Mouse (Mus musculus) right cerebral cortex, postnatal 10 days (tissue): ENCODE measurements around the gene Gm49366.
"Not testable (repeated sequence)": the region's sequence is repeated elsewhere in the genome, so short reads cannot be mapped to it uniquely, and the experiment has no call there.

Experiments used
- DNase-seq, 2 experiments: peaks; one replicate each; pipeline ENCODE4 v3.0.0; 2021; ENCODE audit warnings: low spot score in 2 of 2

The Gm49366 gene

DNA sequence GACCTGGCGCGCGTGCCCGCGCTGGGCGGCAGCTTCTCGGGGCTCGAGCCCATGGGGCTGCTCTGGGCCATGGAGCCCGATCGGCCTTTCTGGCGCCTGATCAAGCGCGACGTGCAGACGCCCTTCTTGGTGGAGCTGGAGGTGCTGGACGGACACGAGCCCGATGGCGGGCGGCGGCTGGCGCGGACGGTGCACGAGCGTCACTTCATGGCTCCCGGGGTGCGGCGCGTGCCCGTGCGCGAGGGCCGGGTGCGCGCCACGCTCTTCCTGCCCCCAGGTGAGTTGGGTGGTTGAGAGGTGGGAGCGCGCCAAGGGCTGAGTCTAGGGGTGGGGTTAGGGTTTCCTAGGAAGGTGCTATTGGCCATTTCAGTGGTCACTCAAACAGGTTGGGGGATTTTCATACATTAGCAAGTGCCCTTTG, at the start of gene Gm49366:
Gene Gm49366, plus strand, starts transcription at position 245 of the 421 bp plus-strand sequence.
- peak; percentile 35 to 38 for DNase-seq

DNA sequence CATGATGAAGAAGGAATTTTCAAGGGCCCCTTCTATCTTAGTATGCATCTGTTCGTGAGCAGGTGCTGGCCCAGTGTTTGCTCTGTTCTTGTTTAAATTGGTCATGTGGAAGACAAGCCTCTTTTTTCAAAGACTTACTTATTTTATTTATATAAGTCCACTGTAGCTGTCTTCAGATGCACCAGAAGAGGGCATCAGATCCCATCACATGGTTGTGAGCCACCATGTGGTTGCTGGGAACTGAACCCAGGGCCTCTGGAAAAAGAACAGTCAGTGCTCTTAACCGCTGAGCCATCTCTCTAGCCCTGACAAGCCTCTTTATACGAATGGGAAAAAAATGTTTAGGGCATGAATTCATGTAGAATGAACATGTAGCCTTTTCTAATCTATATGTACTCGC, 49.4 kb upstream of the Gm49366 start:
- DNase-seq = no peak

DNA sequence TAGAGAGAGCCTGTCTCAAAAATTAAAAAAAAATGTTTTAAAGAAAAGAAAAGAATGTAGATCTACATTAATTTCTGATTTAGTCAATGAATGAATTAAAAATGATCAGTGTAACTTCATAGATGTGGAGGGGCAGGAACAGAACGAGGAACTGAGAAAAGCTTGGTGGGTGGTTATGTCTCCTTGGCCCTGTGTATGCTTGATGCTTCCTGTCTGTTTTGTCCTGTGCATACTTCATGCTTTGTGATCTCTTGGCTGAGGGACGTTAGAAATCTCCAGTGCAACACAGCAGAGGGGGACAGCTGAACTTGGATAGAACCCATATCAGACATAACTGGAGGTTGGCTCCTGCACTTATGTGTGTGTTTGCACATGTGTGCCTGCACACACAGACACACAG, 41.5 kb upstream of the Gm49366 start:
- no peak for DNase-seq

DNA sequence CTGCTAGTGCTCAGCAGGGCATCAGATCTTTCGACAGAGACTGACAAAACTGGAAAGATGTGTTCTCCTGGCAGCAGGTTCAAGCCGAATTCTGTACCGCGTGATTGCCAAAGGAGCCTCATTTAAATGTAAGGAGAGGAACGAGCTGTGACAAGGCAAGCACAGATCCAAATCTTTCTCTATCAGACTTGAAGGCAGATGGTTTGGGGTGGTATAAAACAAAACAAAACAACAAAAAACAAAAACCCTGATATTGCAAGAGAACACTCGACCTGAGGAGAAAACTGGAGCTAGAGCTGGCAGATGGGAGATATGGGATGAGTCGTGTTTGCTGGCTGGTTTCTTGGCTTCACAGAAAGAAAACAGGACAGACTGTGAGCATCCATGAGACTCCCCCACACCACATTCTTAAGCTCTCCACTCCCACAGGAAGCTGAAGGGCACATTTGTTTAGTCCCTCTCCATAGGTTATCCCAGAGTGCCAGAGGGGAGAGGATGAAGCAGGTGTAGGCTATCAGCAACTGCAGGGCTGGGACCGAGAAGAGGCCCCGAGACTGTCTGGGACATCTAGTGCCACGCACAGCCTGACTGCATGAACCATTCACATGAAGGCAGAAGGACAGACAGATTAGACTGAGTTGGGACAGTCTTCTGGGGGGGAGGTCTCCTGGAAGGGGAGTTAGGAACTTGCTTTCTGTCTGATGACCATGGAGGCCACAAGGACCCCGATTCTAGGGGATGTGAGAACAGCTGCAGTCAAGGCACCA, 40.2 kb upstream of the Gm49366 start:
- no peak for DNase-seq

DNA sequence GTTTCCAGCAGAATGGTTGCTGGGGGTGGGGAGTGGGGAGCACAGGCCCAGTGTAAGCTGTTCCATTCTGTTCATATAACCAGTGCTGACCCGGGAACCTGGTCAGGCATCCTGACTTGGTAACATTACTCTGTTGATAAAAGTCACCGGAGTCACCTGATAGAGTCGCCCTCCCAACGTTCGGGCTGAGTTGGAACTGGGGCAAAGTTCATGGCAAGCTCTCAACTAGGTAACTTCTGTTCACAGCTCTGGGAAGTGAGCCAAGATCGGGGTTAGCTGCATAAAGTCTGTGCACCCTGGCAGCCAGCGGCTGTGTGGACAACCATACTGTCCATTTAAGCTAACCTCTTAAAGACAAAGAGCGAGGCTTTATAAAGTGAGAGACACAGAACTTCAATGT, 39.5 kb upstream of the Gm49366 start:
- DNase-seq = peak in 1 of 2 experiments; percentile 37

DNA sequence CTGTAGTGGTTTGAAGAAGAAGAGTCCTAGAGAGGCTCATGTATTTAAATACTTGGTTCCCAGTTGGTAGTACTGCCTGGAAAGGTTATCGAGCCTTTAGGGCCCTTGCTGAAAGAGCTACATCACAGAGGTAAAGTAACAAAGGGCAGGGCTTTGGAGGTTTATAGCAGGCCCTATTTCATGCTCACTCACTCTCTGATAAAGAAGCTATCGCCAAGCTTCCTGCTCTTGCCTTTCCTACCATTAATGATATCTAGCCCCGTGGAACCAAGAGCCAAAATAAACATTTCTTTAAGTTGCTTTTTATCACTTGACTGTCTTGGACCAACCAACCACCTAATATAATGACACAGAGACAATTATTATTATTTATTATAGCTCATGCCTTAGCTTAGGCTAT, 38.3 kb upstream of the Gm49366 start:
- no peak for DNase-seq

DNA sequence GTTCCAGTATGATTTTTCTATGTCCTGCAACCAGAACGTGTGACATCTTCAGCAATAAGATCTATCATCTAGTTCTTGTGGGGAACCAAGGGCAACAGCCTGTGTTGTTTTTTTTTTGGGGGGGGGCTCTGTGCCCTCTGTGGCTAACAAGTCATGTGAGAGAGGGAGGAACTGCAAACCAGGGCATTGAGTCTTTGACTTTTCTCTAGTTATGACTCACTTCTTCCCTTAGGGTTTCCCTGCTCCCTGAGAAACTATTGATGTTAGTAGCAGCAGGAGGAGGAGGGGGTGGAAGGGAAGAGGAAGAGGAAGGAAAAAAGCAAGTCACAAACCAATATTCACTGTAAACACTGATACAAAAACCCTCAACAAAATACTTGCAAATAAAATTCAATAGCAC, 34.9 kb upstream of the Gm49366 start:
- no peak for DNase-seq

DNA sequence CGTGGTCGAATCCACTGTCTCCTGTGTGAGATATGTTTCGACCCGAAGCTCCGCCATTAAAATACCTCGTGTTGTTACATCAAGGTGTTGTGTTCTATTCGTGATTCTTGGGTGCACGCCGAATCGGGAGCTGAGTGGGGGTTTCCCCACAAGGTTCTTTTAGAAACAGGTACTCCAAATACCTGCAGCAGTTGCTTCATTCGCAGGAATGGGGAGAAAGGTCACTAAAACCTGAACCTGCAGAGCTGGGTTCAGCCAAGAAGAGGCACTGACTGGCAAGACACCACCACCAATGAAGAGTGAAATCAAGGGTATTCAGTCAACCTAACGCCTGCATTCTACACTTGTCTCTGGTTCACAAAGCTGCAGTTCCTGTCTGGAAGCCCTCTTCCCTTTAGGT, 30.5 kb upstream of the Gm49366 start:
- DNase-seq = no peak

DNA sequence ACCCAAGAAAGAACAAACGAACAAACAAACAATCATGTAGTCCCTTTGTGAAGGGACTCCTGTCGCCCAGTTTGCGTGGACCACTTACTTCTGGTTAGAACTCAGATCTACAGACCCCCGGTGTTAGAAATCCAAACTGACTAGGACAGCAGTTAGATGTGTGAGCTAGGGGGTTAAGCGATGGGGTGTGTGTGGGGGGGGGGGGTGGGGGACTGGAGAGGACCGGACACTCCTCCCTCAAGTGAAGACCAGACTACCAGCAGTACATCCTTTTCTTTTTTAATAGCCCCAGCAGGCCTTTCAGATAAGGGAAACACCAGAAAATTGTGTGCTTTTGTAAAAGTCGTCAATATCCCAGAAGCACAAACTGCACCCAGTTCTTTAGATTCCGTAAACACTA, 30.0 kb upstream of the Gm49366 start:
- DNase-seq = no peak

DNA sequence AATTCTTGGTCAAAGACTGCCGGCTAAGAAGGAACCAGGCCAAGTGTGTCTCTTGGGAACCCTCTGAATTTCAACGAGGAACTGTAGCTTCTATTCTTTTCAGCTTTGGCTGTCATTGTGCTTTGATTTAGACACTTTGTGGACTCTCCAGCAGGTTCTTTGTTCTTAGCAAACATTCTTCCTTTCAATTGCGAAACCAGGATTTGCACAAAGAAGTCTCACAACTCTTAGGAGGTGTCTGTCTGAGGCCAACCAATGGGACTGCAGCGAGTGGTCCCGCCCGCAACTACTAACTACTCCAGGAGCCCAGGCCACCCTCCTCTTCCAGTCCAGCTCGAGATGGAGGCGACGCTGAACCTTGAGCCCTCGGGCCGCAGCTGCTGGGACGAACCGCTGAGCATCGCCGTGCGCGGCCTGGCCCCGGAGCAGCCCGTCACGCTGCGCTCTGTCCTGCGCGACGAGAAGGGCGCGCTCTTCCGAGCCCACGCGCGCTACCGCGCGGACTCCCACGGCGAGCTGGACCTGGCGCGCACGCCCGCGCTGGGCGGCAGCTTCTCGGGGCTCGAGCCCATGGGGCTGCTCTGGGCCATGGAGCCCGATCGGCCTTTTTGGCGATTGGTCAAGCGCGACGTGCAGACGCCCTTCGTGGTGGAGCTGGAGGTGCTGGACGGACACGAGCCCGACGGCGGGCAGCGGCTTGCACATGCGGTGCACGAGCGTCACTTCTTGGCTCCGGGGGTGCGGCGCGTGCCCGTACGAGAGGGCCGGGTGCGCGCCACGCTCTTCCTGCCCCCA, 29.4 kb upstream of the Gm49366 start, which contains the start of gene Acot1:
Gene Acot1, plus strand, starts transcription at position 320 of the 795 bp plus-strand sequence.
- DNase-seq = peak; percentile 78 to 85

DNA sequence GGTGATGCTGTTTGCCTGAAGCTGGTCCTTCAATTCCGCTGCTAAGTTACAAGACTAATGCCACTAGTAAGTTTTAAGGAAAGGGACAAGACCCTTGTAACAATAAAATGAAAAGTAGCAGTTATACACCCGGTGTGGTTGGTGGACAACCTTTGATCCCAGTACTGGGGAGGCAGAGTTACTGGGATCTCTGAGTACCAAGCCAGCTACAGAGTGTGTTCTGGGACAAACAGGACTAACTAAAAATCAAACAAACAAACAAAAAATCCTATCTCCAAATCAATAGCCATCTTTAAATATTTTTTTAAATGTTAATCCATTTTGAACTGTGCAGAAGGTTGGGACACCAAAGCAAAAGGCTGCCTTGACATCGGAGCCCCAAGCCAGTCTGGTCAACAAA, 28.5 kb upstream of the Gm49366 start:
- no peak for DNase-seq

DNA sequence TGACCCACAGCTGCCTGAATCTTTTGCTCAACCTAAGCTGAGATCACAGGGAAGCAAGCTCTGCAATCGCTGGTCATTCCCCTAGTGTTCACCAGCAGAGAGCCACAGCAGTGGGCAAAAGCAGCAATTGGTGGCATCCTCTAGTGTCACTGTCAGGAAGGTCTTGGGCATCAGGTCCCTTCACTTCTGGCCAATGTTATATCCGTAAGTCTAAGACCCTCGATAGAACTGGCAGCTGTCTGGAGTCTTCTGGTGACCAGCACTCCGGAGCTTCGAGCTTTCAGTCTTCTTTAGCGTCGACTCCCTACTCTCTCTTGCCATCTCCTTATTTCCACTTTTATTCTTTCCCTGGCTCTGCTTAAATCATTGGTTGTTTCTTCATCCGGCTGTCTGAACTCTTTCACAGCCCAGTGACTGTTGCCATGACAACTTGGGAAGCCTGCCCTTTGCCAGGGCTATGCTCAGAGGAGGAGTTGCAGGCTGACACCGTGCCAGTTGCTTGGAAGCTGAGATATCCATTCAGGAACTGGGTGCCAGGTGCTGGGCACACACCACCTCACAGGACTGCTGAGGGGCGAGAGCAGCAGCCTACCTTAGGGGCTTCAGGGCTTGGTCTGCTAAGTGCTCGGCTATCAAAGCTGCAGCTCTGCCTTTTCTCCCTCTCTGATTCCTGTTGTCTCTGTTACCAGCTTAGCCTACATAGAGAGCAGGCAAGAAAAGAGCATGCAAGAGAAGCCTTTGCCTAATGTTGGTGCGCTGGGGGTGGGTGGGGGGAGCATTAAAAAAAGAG, 27.3 kb upstream of the Gm49366 start:
- peak; percentile 89 to 91 for DNase-seq

DNA sequence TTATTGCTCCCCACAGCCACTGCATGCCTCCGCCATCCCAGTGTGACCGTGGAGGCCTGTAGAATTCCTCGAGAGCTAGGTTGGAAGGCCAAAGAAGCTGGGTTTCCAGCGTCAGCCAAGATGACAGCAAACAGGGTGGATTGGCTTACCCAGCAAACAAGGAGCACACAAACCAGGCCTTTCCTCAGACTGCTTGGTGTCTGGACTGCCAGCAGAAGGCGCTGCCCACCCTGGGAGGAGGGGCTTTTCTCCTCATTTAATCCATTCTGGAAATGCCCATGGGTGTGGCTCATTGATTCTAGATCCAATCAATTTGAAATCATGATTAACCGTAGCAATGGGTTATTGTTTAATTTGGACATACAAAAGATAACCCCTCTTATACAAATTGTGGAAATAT, 25.6 kb upstream of the Gm49366 start:
- no peak for DNase-seq

DNA sequence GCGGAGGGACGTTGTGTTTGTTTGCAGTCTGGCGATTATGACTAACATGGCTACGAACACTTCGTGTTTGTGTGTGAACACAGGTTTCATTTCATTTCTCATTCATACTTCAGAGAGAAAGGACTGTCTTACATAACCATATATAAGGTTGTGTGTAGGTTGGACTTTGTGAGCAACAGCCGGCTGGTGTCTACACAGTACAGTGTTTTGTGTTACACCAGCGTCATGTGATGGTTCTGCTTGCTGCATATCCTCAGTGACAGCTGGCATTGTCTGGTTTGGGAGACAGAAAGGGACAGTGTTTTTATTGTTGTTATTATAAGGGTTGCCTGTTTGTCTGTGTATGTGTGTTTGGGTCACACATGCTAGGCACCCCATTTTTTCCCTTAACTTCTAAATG, 25.0 kb upstream of the Gm49366 start:
- no peak for DNase-seq

DNA sequence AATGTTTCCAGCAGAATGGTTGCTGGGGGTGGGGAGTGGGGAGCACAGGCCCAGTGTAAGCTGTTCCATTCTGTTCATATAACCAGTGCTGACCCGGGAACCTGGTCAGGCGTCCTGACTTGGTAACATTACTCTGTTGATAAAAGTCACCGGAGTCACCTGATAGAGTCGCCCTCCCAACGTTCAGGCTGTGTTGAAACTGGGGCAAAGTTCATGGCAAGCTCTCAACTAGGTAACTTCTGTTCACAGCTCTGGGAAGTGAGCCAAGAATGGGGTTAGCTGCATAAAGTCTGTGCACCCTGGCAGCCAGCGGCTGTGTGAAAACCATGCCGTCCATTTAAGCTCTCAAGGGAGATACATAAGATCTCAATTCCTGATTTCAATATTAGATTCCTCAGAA, 18.2 kb upstream of the Gm49366 start:
- peak; percentile 50 to 51 for DNase-seq

DNA sequence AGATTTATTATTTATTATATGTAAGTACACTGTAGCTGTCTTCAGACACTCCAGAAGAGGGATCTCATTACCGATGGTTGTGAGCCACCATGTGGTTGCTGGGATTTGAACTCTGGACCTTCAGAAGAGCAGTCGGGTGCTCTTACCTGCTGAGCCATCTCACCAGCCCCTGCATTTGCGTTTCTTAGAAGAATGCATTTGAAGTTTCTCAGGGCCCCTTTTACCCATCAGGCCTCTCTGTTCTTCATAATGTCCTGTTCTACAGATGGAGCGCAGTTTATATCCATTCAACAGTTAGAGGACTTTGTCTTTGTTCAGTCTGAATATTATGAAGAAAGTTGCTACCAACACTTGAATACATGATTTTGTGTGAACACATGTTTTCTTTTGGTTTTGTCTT, 16.5 kb upstream of the Gm49366 start:
- DNase-seq = not testable (repeated sequence)

DNA sequence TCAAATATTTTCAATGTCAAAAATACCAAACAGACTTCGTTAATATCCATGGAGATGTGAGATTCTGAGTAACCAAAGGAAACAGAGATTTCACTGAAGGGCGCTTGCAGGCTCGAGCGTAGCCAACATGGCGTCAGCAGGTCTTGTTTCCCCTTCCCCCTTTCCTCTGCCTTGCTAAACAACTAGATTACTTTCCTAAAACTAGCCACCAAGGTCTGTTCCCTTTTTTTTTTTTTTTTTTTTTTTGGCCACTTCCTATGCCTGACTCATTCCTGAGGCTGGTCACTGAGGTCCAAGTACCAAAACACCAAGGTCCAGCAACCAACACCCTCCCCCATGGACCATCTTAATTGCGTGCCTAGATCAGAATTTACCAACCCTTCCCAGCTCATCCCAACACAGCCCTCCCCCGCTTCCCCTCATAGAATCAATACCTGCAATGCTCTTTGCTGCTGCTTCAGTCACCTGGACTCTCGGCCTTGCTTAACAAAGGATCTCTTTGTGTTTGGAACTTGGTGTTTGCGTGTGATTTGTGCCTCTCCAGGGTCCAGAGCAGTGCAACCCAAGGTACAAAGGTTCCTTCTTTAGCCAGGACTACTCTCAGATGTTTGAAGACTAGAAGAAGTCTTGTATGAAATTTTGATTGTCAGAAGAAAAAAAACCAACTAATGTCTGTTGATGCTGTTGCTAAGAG, 15.5 kb upstream of the Gm49366 start:
- DNase-seq = no peak

DNA sequence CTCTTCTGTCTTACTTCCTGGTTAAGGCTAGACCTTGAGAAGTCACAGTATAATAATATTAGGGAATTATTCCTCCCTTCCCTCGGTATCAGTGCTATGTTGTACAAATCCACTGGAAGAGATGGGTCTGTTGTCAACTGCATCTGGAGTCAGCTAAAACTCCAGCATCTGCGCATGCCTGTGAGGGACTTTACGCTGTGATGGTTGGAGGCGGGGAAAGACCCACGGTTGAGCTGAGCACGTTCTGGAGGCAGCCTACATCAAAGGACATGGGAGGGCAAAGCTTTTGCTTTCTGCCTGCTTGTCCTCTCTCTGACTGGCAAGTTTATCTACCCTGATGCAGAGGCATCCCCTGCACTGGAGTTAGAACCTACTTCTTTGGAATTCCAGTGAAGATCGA, 12.8 kb upstream of the Gm49366 start:
- DNase-seq = no peak

DNA sequence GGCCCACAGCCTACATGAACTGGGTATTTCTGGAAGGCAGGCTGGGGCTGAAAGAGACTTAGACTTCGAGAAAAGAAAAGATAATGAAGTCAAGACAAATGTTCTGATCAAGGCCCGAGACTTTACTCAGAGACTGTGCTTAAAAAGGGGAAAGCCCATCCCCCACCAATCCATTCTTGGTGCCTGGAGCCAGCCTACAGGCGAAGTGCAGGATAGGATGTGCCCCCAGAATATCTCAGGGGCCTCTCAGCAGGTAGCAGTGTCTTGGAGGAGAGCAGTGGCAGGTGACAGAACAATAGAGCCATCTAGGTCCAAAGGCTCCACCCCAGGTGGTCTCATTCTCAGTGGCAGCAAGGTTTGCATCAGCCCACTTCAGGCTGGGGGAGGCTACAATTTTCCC, 10.4 kb upstream of the Gm49366 start:
- DNase-seq = not testable (repeated sequence)

DNA sequence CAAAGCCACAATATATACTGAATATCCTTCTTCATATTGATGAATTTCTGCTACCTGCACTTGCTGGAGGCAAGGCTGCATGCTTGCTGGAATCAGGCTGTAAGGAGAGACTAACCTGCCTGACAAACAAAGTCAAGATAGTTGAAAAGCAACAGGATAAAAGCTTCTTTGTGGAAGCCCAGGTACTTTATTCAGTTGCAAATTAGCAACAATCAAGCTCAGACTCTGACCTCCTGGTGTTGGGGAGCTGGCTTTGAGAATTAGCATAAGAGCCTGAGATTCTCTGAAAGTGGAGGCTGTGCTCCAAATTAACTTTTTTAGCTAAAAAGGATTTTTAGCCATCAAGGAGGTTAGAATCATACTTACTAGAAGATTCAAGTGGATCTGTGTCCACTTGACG, 9.7 kb upstream of the Gm49366 start:
- not testable (repeated sequence) for DNase-seq

DNA sequence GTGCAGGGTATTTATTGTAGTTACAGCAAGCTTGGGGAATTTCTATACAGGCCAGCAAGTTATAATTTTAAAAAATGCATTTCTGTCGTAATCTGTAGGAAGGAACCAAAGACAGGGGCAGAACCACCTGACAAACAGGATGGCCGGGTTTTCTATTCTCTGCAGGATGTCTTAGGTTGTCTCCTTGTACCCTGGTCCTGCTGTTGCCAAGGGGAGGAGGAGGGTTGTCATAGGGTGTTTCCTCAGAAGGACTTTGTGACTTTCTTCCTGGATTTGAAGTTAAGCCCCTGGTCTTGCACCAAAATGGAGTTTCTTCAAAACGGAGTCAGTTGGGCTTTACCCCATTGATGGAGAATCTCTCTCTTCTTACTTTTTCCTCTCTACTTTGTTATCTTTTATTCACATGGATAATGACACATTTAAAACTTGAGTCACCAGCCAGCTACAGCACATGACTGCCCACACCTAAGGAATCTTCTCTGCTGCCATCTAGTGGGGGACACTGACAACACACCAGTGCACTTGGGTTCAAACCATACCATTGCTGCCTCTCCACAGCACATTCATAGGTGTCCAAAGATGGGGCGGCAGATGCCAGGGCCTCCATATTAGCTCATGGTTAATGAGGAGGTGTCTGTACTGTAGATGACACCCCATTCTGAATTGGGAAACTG, 7.9 kb upstream of the Gm49366 start:
- DNase-seq = peak; percentile 65 to 79
